Mouse (Mus musculus) granulocyte monocyte progenitor cell, adult 5-6 weeks (primary cell): ENCODE data around the gene Lst1. TPM values are rescaled to one million over a fixed set of nuclear protein-coding genes. Genes with fewer than 3 reads are reported as not detected.
A peak's percentile ranks its signal among the peaks of the same experiment; 100 is the strongest.
"Not testable (repeated sequence)": the region's sequence is repeated elsewhere in the genome, so short reads cannot be mapped to it uniquely, and the experiment has no call there.

Source experiments
- ATAC-seq: replicated peaks from 2 replicates; pipeline ENCODE4 v1.8.0; 2016; ENCODE audit warnings: mild to moderate bottlenecking, moderate TSS enrichment, inconsistent platforms; ENCODE audit not compliant: poor library complexity, severe bottlenecking
- total RNA-seq, 2 experiments: library from RNA; stranded (forward) in 1 of 2; stranded (reverse) in 1 of 2; fragments of 200-712, 200-1000 nt in 1 of 2; fragments of >200 nt in 1 of 2; fragmentation: Nextera tagmentation in 1 of 2; gene quantifications; 2 replicates each; pipeline ENCODE4 v1.2.3; 2014 to 2017

The Lst1 gene
- total RNA-seq (2014; fragmentation: Nextera tagmentation) (78.7 and 89.0 TPM in 2 replicates), total RNA-seq (2017) (55.5 and 115 TPM in 2 replicates)

- ATAC-seq: peak; percentile 47
These were observed at the start of gene Lst1 for GRCm38 (mm10) chr17:35187959-35188610. Gene Lst1 (minus strand): TSS chr17:35188439.

GRCm38 (mm10) chr17:35237504-35237903 lies 49.3 kb upstream of the Lst1 start:
- no peak for ATAC-seq

DNA sequence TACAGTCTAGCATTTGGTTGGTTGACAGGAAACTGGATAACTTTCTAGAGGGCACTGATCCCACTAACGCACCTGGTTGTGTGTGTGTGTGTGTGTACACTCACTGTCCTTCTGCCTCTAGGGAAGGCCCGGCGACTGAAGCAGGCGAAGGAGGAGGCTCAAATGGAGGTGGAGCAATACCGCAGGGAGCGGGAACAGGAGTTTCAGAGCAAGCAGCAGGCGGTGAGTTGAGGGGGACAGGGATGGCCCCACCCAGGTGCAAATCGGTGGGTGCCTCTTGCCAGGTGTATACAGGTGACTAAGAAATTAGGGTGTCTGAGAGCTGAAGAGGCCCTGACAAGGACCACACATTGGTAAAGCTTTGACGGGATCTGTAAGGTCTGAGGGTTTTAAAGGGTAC lies 48.8 kb upstream of the Lst1 start:
- no peak for ATAC-seq

DNA sequence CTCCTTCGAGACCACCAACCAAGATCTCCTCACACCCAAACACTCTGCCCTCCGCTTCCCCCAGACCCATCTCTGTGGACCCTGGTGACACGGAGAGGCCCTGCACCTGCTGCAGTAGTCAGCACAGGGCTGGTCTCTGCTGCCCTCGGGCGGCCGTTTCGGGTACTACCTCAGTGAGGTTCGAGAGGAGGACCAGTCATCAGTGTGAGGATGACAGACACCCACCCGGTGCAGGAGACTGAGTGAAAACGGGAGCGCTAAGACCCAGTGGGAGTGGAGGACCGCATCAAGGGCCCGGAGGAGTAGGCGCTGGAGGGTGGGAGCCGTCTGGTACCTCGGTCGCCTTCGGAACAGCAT lies 48.1 kb upstream of the Lst1 start:
- peak; percentile 64 for ATAC-seq

DNA sequence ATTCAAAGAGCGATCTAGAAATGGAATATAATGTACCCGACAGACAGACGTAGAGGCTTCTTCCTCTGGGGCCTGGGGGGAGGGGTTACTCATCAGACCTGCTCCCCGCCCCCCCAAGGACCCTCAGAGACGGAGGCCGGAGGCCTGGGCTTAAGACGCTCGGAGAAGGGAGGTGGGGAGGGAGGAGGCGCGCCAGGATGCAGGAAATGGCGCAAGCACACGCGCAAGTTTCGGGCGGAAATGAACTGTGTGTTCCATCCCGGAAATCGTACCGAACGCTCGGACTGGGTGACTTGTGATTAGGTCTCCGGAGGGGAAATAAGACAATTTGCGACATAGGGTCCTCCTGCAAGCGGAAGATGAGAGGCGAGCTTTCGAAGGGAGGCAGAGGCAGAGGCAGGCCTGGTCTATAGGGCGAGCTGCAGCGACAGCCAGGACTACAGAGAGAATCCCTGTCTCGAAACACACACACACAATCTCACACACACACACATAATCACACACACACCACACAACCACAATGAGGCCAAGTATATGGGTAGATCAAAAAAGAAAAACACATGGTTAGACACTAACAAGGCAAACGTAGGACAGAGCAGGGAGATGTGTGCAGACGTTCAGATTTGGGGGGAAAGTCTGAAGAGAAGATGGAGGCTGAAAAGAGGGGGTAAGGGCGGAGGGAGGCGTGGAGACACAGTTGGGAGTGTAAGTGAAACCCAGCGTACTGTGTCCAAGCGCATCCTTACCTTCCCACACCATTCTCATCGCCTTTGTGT lies 47.6 kb upstream of the Lst1 start, which contains the start of gene Nfkbil1:
TSS of gene Nfkbil1 (minus strand) at position 179 of the 776 bp plus-strand sequence.
- peak; percentile 68 for ATAC-seq

DNA sequence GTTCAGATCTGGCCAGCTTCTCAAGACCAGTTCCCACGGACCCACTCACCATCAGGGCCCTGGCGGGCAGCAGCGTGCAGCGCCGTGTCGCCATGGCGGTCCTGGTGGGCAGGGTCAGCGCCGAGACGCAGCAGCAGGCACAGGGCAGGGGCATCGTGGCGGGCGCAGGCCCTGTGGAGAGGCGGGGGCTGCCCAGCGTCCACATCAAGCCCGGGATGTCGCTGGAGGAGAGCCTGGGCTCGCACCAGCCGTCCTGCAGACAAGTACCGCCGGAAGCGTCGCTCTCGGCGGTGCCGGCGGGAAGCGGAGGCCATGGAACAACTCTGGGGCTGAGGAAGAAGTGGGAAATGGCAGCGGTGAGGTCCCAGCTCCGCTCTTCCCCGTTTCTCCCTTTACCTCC lies 46.7 kb upstream of the Lst1 start:
- ATAC-seq: 0 out of 2 replicates have a peak, but pooled peaks have one; percentile 1

DNA sequence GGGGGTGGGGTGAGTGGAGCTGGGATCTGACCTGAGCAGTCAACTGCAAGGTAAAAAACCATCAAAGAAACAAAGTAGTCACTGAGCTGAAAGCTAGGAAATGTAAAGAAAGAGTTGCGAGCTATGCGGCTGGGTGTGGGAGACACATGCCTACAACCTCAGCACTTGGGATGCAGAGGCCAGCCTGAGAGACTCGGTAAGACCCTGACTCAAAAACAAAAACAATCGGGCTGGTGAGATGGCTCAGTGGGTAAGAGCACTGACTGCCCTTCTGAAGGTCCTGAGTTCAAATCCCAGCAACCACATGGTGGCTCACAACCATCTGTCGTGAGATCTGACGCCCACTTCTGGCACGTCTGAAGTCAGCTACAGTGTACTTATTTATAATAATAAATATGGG lies 45.9 kb upstream of the Lst1 start:
- not testable (repeated sequence) for ATAC-seq

- ATAC-seq: no peak
These were observed 45.1 kb upstream of the Lst1 start, which contains the start of gene Atp6v1g2 for GRCm38 (mm10) chr17:35233114-35233980. Gene Atp6v1g2 (plus strand): TSS chr17:35233660.

GRCm38 (mm10) chr17:35232659-35233058 lies 44.4 kb upstream of the Lst1 start:
- ATAC-seq: 0 out of 2 replicates have a peak, but pooled peaks have one; percentile 6

DNA sequence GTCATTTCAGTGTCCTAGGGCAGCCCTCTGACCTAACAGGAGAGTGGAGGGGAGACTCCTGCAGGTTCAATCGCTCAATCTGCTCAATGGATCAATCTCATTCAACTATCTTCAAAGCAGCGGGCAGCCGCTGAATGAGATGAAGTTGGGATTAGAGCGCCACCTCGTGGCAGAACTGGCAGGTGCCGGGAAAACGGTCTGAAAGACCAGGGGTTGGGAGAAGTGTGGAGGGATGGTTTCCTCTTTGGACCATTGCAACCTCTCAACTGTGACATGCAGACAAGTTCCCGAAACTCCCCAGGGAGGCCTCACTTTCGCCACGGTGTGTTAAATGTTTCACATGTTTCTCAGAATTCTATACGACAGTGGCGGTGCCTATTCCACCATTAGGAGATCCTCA lies 43.8 kb upstream of the Lst1 start:
- peak; percentile 17; the same call in 1 of the 2 replicates for ATAC-seq

GRCm38 (mm10) chr17:35231022-35231421 lies 42.8 kb upstream of the Lst1 start:
- peak; percentile 58 for ATAC-seq

DNA sequence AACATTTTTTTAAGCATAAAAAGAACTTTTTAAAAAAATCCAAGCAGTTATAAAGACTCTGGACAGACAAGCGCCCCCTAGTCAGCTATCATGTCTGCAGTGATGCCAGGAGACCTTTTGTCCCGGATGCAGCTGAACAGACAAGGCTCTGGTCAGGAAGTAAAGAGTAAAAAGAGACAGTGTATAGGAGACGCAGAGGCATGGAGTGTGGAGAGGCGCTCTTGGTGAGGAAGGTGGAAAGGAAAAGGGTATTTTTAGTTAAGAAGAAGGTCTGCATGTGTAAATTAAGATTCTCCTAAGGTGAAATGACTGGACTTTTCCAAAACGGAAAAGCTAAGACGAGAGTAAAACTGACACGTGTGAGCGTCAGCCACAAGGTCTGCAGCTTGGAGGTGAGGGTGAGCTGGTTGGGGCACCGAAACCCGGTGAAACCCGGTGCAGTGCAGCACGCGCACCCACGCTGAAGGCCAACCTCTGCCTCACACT lies 38.4 kb upstream of the Lst1 start:
- no peak for ATAC-seq

GRCm38 (mm10) chr17:35225456-35225855 lies 37.2 kb upstream of the Lst1 start:
- no peak for ATAC-seq

- ATAC-seq: no peak
These were observed 36.4 kb upstream of the Lst1 start for GRCm38 (mm10) chr17:35224641-35225040.

- peak; percentile 42 for ATAC-seq
These were observed 34.1 kb upstream of the Lst1 start for GRCm38 (mm10) chr17:35222299-35222698.

DNA sequence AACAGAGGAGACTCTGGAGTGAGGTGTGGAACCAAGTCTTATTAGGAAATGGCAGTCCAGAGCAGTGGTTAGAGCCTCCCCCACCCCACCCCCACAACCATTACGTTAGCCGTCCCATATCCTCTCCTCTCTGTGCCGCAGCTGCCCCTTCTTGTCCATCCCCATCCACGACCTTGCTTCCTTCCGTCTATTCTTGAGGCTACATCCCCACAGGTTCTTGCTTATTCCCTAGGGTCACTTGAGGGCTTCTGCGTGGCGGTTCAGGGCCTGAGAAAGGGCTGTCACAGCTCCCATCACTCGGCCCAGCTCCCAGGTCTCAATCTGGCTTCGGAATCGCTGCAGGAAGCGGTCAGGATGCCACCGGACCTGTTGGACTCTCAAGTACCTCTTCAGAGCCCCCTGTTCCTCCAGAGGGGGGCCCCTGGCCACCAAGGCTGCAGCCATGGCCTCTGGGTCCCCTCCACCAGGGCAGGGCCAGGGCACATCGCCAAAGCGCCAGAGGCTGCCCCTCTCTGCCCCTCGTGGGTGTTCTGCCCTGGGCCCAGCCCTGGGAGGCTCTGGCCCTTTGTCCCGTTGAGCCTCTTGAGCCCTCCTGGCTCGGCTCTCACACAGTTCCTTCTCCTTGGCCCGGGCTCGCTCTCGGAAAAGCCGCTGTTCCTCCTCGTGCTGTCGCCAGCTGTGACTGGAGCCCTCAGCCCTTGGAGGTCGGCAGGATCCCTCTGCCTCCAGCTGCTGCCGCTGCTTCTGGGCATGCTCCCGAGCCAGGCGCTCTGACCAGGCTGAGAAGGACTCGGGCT lies 32.1 kb upstream of the Lst1 start, which contains the start of gene Gm16181:
TSS of gene Gm16181 (plus strand) at position 679 of the 797 bp plus-strand sequence.
- peak; percentile 5; the same call in 1 of the 2 replicates for ATAC-seq

- ATAC-seq: peak; percentile 71
These were observed 31.4 kb upstream of the Lst1 start for GRCm38 (mm10) chr17:35219601-35220041.

GRCm38 (mm10) chr17:35218516-35219193 lies 30.4 kb upstream of the Lst1 start:
- ATAC-seq: peak; percentile 36

DNA sequence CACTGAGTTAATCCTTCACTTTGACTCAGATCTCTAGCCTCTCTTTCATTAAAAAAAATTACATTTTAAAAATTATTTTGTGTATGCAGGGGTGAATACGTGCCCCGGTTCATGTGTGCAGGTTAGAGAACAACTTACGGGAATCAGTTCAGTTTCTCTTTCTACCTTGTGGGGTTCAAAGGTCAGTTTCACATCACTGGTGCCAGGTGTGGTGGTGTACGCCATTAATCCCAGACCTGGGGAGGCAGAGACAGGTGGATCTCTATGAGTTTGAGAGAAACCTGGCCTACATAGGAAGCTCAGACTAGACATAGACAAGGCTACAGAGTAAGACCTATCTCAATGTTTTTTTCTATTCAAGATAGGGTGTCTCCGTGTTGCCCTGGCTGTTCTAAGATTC lies 24.8 kb upstream of the Lst1 start:
- ATAC-seq: no peak
